Mouse (Mus musculus): ENCODE data around the gene Chil1.

GRCm38 (mm10) chr1:134150745-134151144 is 31.2 kb upstream of the Chil1 start:
- TF ChIP-seq POLR2A (IDR thresholded peaks at IDR 0.05; ENCODE audit: insufficient read depth, low read depth, low read length): no peak
- no peak for TF ChIP-seq CTCF (IDR thresholded peaks at IDR 0.05; ENCODE audit: insufficient read depth, low read depth, low read length)

Measured in olfactory bulb, adult 2 months (tissue).